Mouse (Mus musculus) megakaryocyte, embryonic 14.5 days (primary cell): ENCODE measurements around the gene Galnt13.

Experiments
- FLI1 ChIP-seq: IDR thresholded peaks from 2 replicates; pipeline ENCODE4 v1.6.1; 2012; ENCODE audit warnings: low read length, inconsistent platforms, mixed read lengths
- GATA1 ChIP-seq: IDR thresholded peaks from 3 replicates; pipeline ENCODE4 v1.6.1; 2012; ENCODE audit warnings: mixed read lengths, low read length, inconsistent platforms, borderline replicate concordance

DNA sequence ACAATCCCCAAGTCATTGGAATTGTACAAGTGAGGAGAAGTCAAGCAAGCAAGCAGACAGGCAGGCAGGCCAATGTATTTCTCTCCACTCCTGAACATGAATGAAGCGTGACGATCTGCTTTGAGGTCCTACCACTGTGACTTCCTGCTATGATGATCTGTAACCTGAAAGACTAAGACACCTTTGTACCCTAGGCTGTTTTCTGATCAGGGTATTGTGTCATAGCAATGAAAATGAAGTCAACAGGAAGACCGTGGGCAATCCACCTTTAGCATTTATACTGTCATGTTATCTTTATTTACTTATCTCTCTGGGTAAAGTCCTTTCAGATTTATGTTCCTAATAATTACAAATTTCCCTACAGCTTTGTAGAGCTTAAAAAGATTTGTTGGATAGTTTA is 500.3 kb downstream of the Galnt13 start:
- TF ChIP-seq GATA1 (no peak), FLI1 (no peak)
